Comparison of ENCODE assay signal across 15 mouse cellular contexts in the genomic region with DNA sequence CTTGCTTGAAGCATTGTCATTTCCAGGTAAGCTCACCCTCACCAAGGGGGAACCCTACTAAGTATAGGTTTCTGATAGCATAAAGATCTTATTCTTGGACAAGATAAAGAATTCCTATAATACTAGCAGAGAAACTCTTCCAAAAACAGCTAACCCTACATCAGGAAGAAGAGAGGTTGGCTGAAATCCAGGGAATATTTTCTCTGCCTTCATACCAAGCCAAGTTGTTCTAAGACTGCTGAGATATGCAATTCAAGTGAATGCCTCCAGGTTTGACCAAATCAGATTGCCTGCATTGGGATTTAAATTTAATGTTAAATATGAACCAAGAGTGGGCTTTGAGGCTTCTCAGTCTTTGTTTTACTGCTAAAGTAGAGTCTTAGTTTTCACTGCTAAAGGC.
"Had no signal": no experiment of that assay in that cellular context is flagged by ENCODE, and none has a peak within 500 bp of the region (broad histone marks: within the 10 kb centered on the region; RNA-seq: fewer than 3 reads in every experiment).

No protein-coding gene starts in this region.

- H3K27me3 ChIP-seq: limb, embryonic 13.5 days; lung, embryonic 15.5 days had no signal

- DNase-seq: kidney, adult 2 months; kidney, postnatal 10 days; kidney, postnatal 4 days; left cerebral cortex, postnatal 4 days; liver, postnatal 0 days; lung, postnatal 10 days; lung, postnatal 4 days; midbrain, embryonic 14.5 days; thymus, adult 18-20 months; thymus, postnatal 36 days had no signal

- H3K9me3 ChIP-seq: limb, embryonic 13.5 days; lung, embryonic 15.5 days had no signal

- H3K36me3 ChIP-seq: limb, embryonic 13.5 days; lung, embryonic 15.5 days had no signal

- H3K4me3 ChIP-seq: limb, embryonic 13.5 days; lung, embryonic 15.5 days had no signal

- H3K4me1 ChIP-seq: limb, embryonic 13.5 days; lung, embryonic 15.5 days had no signal

- ATAC-seq: liver, postnatal 0 days had no signal

- H3K9ac ChIP-seq: limb, embryonic 13.5 days; liver, embryonic 14.5 days; liver, postnatal 0 days; lung, embryonic 15.5 days had no signal

- H3K4me2 ChIP-seq: limb, embryonic 13.5 days; liver, embryonic 11.5 days; lung, embryonic 15.5 days; midbrain, embryonic 11.5 days had no signal

- H3K27ac ChIP-seq: limb, embryonic 13.5 days; liver, embryonic 14.5 days; lung, embryonic 15.5 days had no signal
